Mouse (Mus musculus): ENCODE measurements around the gene Pptc7. TPM values are rescaled to one million over a fixed set of nuclear protein-coding genes. Genes with fewer than 3 reads are reported as not detected.

Gene Pptc7
- total RNA-seq (2021), result 10 to 100 TPM; 39.6 to 74.8 TPM
- long read RNA-seq, experiment 1, full-length matches to known transcripts, result 20 of 57 reads
- long read RNA-seq, experiment 1, partial matches to known transcripts, result 33 of 57 reads
- long read RNA-seq, experiment 1, other reads (novel, unspliced or antisense), result 4 of 57 reads
- long read RNA-seq, experiment 2, full-length matches to known transcripts, result 17 of 34 reads
- long read RNA-seq, experiment 2, partial matches to known transcripts, result 0 of 34 reads
- long read RNA-seq, experiment 2, other reads (novel, unspliced or antisense), result 17 of 34 reads

DNA sequence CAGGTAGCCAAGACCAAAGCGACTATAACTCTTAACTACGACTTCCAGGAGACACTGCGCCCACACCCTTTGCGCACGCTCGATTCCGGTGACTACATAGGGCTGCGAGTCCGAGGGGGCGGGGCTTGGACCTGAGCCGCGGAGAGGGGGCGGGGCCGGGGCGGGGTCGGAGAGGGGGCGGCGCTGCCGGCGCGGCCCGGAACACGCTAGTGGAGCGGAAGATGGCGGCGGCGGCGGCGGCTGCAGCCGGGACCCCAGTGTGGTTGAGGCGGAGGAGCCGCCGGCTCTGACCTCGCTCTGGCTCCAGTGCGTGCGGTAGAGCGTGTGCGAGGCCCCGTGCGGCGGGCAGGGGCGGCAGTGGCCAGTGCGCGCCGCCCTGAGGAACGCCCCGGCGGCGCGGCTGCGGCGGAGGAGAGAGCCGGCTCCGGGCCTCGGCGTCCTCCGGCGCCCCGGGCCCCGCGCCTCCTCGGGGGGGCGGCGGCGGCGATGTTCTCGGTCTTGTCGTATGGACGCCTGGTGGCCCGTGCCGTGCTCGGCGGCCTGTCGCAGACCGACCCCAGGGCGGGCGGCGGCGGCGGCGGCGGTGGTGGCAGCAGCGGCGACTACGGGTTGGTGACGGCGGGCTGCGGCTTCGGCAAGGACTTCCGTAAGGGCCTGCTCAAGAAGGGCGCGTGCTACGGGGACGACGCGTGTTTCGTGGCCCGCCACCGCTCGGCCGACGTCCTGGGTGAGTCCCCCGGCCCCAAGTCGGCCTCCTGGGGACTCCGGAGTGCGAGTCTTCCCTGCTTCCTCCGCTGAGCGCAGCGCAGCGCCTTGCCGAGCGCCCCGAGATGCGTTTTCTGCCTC, at the start of gene Pptc7:
Gene Pptc7 (plus strand): TSS at position 183 of the 846 bp plus-strand sequence.
- intact Hi-C loops (cut with DNase I; ENCODE audit: low total_unique reads), result no loop called here
- peak; percentile 93 for DNase-seq

DNA sequence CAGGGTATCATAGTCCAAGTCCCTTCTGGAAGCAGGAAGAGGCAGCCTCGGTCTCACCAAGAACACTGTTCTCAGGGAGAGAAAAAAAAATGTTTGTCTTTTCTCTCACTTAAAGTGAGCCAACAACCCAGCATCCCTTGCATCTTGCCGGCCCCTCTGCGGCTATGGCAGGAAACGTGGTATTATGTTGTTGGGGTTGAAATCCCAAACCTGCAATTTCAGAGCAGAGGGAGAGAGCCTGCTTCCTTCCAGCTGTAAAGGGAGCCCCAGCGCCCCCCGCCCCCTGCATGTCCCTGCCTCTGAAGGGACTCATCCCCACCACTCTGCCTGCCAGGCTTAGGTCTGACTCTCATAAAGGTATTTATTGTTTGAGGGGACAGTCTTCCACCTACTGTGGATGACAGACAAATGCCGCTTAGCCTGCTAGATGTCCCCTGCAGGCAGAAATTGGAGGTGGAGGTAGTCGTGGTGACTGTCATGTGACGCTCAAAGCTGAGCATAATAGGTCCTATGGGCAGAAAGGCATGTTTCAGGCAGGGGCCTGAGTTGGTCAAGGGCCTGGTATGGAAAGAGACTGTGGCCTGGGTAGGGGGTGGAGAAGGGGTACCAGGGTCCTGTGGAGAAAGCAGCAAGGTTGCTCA, 48.8 kb upstream of the Pptc7 start:
- DNase-seq, result no peak
- intact Hi-C loops (cut with DNase I; ENCODE audit: low total_unique reads), result no loop called here

DNA sequence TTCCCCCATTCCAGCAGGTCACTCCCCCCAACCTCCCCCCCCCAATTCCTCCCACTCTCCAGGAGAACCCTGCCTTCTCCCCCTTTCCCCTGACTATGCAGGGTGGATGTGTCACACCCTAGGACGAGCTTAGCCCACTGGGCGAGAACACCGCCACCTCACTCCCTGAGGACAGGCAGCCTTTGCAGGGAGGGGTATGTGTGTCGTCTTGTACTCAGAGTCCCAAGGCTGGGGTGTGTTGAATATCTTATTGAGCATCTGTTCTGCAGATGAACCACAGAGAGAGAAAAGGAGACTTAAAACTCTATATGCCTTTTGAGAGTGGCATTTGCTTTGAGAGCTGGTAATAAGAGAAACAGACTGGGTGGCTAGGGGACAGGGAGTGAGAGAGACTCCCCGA, 47.0 kb upstream of the Pptc7 start:
- intact Hi-C loops (cut with DNase I; ENCODE audit: low total_unique reads), result no loop called here
- DNase-seq, result no peak

DNA sequence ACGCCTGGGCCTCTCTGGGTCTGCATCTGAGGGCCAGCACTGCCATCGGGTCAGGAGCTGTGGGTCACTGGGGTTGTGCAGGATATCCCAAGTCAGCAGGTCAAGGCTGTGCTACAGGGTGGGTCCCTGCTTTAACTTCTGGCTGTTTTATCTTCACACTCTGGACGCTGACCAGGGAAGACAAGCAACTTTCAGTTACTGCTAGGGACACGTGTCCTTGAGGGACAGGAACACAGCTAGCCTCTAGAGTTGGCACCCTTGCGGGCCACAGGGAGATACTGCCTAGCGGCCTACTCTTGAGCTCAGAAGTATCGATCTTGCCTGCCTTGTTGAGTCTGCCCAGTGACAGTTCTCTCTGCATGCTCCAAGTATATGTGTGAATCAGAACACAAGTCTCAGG, 44.5 kb upstream of the Pptc7 start:
- intact Hi-C loops (cut with DNase I; ENCODE audit: low total_unique reads), result no loop called here
- no peak for DNase-seq

DNA sequence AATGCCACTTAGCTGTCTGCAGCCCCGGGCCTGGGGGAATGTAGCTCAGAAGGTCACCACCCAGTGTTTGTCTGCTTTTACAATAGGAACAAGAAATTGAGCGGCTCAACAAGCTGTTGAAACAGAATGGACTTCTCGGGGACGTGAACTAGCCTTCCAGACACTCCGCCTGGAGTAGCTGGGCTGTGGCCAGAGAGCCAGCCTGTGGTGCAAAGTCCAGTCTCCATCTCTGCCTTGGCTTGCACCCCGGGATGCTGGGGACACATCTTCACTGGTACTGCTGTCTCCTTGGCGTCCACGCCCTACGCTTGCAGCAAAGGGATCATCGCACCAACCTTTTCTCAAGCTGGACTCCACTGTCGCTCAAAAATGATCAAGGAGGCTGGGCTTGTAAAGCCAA, 43.6 kb upstream of the Pptc7 start:
- intact Hi-C loops (cut with DNase I; ENCODE audit: low total_unique reads), result no loop called here
- no peak for DNase-seq

DNA sequence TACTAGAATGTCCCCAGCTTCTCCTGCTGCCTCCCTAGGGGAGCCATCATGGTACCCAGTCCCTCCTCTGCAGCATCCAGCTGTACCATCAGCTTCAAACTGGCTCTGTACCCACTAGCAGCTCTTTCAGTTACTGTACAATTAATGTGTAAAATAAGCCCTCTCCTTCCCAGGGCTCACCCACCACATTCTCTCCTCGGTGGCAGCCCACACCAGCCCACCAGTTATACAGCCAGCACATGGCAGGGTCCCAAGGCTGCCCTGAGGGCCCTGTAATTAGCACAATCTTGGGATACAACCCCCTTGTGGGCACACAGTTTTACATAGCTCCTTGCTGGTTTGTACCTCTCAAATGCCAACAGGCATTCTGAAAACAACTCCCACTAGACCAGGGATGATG, 43.2 kb upstream of the Pptc7 start:
- DNase-seq, result no peak
- intact Hi-C loops (cut with DNase I; ENCODE audit: low total_unique reads), result no loop called here

DNA sequence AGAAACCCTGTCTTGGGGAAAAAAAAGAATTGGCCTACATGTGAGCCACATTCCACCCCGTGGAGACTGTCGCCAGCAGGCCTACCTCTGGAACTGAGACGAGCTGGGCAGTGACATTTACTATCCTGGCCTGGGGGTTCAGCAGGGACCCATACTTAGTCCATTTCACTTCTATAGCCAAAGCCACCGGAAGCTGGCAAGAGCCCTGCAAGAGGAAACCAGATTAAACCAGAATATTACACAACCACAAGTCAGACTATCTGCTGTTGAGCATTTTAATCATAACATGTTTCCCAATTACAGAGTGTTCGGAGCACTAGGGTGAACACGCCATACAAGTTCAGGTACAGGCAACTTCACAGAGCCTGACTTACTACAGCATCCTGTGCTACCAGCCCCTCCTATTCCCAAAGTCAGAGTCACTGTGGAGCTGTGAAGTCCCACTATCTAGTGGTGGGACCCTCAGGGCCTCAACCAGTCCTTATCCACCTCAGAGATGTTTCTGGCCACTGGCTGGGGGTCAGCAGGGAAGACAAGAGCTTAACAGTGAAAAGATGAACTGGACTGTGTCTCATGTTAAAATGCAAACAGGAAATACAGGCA, 41.5 kb upstream of the Pptc7 start:
- intact Hi-C loops (cut with DNase I; ENCODE audit: low total_unique reads), result no loop called here
- DNase-seq, result no peak

DNA sequence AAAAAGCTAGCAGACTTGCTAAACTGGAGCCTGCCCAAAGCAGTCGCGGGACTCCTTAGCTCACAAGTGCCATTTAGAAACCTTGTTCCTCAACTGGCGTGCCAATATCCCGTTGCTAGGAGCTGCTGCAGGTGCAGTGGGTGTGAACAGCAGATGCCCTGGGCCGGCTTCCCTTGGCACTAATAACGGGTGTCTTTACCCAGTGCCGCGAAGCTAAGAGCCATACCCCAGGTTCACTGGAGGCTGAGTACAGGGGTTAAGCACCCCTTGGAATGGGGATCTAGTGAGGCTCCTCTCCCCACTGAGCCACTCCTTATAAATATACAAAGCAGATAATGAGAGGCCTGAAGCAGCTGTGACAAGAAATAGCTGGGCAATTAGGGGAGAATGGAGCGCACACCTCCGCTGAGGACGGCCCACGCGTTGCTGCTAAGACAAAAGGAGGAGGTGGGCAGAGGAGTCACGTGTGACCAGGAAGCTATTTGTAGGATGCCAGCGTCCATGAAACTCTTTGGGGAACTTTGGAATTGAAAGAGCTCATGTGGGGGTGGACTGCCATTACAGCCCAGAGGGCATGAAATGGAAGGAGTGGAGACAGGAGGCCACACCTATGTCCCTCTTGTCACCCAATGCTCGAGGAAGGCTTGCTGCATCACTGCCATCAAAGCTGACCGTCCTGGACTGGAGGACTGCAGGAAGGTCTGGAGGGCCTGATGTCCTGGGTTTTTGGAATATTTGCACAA, 40.2 kb upstream of the Pptc7 start:
- intact Hi-C loops (cut with DNase I; ENCODE audit: low total_unique reads), result no loop called here
- DNase-seq, result no peak

DNA sequence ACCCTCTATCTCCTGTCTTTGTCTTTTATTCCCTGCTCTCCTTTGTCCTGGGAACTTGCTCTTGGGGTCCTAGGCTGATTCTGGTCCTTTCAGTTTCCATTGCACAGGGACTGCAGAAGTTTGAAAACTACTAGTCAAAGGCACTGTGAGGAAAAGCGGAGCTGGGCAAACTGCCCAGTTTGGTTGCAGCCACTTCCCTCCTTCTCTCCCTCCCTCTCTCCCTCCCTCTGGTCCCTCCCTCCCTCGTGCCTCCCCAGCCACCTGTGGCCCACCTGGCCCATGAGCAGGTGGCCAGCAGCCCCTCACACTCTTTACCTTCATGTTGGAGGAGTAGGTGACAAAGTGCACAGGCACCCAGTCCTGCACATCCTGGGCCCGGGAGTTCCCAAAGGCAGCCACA, 39.0 kb upstream of the Pptc7 start:
- no peak for DNase-seq
- intact Hi-C loops (cut with DNase I; ENCODE audit: low total_unique reads), result loop anchor here (5.0 kb wide), 1 partner anchor 113 kb away; no protein-coding TSS in a partner anchor

DNA sequence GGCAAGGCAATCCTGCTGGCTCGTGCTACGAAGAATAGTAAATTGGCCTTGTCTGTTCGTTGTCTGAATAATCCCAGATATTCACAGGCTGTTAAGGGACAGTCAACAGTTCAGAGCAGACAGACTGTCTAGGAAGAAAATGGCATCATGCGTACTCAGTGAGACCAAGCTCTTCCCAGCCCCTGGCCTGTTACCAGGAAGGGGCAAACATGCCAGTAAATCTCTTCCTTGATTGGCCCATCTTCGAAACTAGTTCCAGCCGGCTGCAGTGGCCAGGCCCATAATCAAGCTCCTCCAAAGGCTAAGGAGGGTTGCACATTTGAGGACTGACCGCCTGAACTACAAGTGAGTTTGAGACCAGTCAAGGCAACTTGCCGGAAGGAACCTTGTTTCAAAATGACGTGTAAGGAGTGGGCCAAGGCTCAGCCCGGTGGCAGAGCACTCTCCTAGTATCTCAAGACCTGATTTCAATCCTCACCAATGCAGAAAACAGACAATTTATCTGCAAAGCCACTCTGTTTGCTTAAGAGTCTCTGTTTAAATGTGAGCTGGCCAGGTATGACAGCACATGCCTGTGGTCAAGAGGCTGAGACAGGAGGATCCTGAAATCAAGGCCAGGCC, 37.5 kb upstream of the Pptc7 start:
- no peak for DNase-seq
- intact Hi-C loops (cut with DNase I; ENCODE audit: low total_unique reads), result loop anchor here (5.0 kb wide), 1 partner anchor 114 kb away; no protein-coding TSS in a partner anchor

DNA sequence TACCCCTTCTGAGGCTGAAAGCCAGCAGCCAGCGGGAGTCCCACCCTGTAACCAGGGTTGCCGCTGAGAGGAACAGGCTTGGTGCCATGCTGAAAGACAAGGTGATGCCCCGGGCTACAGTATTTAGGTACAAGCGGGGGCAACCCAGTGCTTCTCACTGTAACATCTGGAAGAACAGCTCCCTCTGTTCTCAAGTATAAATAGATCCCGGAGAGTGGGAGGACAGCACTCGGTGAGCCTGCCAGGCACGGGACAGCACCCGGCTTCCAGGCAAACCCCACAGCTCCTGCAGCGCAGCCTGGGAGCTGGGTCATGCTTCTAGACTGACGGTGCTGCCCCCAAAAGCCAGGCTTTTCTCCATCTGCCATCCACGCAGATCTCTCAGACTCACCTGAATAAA, 36.6 kb upstream of the Pptc7 start:
- DNase-seq, result no peak
- intact Hi-C loops (cut with DNase I; ENCODE audit: low total_unique reads), result loop anchor here (5.0 kb wide), 1 partner anchor 115 kb away; no protein-coding TSS in a partner anchor

DNA sequence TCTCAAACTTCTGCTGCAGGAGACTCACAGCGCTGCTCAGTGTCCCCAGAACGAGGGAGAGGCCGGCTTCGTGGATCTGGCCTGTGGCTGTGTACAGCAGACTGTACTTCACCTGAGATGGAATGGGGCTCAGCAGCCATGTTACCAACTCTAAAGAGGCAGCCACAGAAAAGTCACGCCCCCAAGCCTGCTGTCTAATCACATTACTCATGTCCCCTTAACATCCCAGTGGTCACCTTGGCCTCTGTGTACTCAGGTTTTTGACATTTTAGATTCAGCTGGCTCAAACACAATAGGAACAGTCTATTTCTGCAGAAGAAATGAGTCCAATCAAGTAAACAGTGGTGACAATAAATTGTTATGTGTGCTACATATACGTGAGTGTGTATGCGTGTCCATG, 36.2 kb upstream of the Pptc7 start:
- DNase-seq, result no peak
- intact Hi-C loops (cut with DNase I; ENCODE audit: low total_unique reads), result loop anchor here (5.0 kb wide), 1 partner anchor 116 kb away; no protein-coding TSS in a partner anchor

DNA sequence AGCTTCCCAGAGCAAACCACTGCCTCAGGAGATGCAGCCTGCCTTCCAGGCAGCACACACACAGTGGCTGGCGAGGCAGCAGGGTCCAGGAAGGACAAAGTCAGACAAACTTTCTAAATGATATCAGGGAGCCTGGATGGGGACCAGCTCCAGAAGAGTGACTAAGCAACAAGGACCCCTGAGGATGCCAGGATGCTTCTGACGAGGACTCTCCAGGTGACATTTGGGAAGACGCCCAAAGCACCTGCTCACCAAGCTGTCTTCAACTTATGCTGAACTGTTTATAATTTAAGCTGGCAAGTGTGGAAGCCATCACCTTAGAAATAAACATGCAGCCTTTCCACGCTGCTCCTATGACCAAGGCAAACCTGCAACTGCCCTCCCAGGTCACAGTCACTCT, 34.9 kb upstream of the Pptc7 start:
- no peak for DNase-seq
- intact Hi-C loops (cut with DNase I; ENCODE audit: low total_unique reads), result loop anchor here (5.0 kb wide), 1 partner anchor 117 kb away; no protein-coding TSS in a partner anchor

DNA sequence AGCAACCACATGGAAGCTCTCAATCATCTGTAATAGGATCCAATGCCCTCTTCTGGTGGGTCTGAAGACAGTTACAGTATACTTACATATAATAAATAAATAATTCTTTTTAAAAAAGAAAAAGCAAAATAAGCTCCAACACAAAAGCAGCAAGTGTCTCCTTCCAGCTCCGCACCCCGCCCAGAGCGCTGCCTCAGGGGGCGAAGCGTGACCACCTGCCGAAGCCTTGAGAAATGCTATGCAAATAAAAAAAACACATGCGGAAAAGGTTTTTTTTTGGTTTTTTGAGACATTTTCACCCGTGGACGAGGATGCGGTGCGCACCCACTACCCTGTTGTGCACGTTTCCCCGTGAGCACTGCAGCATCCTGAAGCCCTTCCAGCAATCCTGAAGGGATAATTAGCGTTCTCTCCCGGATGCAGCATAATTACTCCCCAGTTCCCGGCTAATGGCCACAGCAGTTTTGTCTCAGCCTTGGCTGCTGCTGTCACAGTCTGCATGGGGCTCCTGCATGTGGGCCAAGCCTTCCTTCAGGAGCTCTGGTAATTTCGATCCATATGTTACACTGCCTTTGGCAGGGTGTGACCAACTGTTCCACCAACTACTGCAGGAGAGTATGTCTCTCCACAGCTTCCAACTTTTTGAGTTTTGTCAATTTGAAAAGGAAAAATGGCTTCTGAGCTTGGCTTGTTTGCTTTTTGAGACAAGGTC, 32.1 kb upstream of the Pptc7 start:
- intact Hi-C loops (cut with DNase I; ENCODE audit: low total_unique reads), result no loop called here
- DNase-seq, result no peak

DNA sequence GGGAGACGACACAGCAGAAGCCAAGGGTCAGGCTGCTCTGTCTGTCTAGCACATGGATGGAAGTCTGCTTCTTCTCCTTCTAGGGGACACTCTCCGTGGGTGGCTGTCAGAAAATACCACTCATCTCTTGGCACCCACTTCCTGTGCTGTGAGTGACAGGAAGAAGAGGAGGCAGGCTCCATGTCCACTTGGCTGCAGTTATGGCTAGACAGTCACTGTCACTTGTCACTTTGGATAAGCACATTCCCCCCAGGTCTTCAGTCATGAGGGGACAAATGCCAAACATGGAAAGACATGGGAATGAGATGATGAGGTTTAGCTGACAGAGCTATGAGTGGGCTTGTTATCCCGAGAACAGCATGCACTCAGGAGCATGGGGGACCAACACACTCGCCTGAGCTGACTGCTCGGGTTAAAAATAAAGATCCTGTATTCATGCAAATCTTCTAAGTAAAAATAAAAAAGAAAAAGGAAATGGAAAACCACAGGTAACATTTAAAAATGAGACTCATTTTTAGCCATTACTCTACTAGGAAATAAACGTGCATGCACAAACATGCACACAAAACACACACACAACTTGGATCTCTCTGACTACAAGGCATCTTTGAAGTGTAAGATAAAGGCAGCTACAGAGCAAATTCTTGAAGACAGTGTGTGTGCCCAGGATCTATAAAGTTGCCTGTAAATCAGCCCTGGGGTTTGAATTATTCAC, 26.0 kb upstream of the Pptc7 start:
- intact Hi-C loops (cut with DNase I; ENCODE audit: low total_unique reads), result no loop called here
- no peak for DNase-seq

DNA sequence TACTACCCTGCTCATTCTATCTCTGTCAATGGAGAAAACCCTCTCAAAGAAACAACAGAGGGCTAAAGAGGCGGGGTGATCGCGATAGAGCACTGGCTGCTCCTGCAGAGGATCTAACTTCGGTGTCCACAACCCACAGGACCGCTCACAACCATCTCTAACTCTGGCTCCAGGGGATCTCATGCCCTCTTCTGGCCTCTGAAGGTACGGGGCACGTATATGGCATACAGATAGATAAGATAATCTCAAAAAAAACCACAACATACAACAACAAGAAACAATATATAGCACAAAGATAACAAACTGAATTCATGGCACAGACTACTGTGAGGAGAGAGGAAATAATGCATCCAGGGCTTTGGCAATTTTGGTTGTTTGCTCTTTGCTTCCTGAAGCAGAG, 22.1 kb upstream of the Pptc7 start:
- intact Hi-C loops (cut with DNase I; ENCODE audit: low total_unique reads), result loop anchor here (5.0 kb wide), 1 partner anchor 130 kb away; no protein-coding TSS in a partner anchor
- no peak for DNase-seq

Data from gastrocnemius, postnatal 14 days (tissue).